Mouse (Mus musculus) liver, postnatal 0 days (tissue): Measurements from ENCODE around the gene Gse1.

Experiments used
- CTCF ChIP-seq: sonication (generic); IDR thresholded peaks from 2 replicates; pipeline ENCODE4 v1.5.1; 2016; ENCODE audit warnings: antibody characterized with exemption, low read depth
- EP300 ChIP-seq: IDR thresholded peaks from 2 replicates; pipeline ENCODE4 v1.6.1; 2016; ENCODE audit warnings: antibody characterized with exemption, low read depth, mild to moderate bottlenecking

- no peak for TF ChIP-seq CTCF
- no peak for TF ChIP-seq EP300
Measured at GRCm38 (mm10) chr8:120415474-120415873, 187.2 kb downstream of the Gse1 start.
